Mouse (Mus musculus): Measurements from ENCODE around the gene Klf12.
"Not testable (repeated sequence)": the region's sequence is repeated elsewhere in the genome, so short reads cannot be mapped to it uniquely, and the experiment has no call there.

The Klf12 gene

GRCm38 (mm10) chr14:99885562-99885961 lies 398.9 kb downstream of the Klf12 start:
- DNase-seq (ENCODE audit: low spot score in 2 of 2), result no peak

GRCm38 (mm10) chr14:99885128-99885527 lies 399.4 kb downstream of the Klf12 start:
- DNase-seq (ENCODE audit: low spot score in 2 of 2), result no peak

- DNase-seq (ENCODE audit: low spot score in 2 of 2), result no peak
These were observed 407.5 kb downstream of the Klf12 start for GRCm38 (mm10) chr14:99876791-99877578.

- DNase-seq (ENCODE audit: low spot score in 2 of 2), result no peak
These were observed 410.8 kb downstream of the Klf12 start for GRCm38 (mm10) chr14:99873725-99874124.

GRCm38 (mm10) chr14:99856158-99857011 lies 428.1 kb downstream of the Klf12 start:
- no peak for DNase-seq (ENCODE audit: low spot score in 2 of 2)

GRCm38 (mm10) chr14:99854467-99854807 lies 430.0 kb downstream of the Klf12 start:
- not testable (repeated sequence) for DNase-seq (ENCODE audit: low spot score in 2 of 2)

GRCm38 (mm10) chr14:99853769-99854466 lies 430.6 kb downstream of the Klf12 start:
- DNase-seq (ENCODE audit: low spot score in 2 of 2), result not testable (repeated sequence)

GRCm38 (mm10) chr14:99850350-99850749 lies 434.1 kb downstream of the Klf12 start:
- no peak for DNase-seq (ENCODE audit: low spot score in 2 of 2)

- DNase-seq (ENCODE audit: low spot score in 2 of 2), result no peak
These were observed 437.0 kb downstream of the Klf12 start for GRCm38 (mm10) chr14:99847502-99847901.

GRCm38 (mm10) chr14:99826713-99827112 lies 457.8 kb downstream of the Klf12 start:
- DNase-seq (ENCODE audit: low spot score in 2 of 2), result no peak

All from frontal cortex, postnatal 14 days (tissue).